Mouse (Mus musculus): Measurements from ENCODE around the gene Itih4.

DNA sequence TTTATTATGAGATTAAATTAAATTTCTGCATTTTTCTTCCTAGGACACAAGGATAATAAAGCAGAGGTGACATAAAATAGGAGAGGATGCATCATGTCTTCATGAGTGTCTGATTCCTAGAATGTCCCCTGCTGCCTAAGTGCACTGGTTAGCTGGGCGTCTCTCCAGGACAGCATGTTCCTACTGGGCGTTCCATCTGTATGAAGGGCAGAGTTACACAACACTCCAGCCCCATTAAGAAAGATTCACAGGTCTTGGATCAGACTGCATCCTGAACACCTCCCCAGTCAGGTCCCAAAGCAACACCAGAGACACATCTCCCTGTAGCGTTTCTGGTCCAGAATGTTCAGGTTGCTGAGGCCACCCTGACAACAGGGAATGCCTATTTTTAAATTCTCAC, 31.0 kb upstream of the Itih4 start:
- TF ChIP-seq CHD2 (IDR thresholded peaks at IDR 0.05; ENCODE audit: low read depth, low read length): no peak
- TF ChIP-seq HCFC1 (IDR thresholded peaks at IDR 0.05; ENCODE audit: borderline replicate concordance, insufficient read depth, low read length): no peak
- TF ChIP-seq MAFK (IDR thresholded peaks at IDR 0.05; ENCODE audit: insufficient read depth, low read depth, low read length): no peak

Data from ES-E14 (cell line).